Mouse (Mus musculus) C2C12 (cell line): ENCODE results near the gene Otog.

Experiments
- CTCF ChIP-seq: IDR thresholded peaks from one replicate; pipeline ENCODE4 v1.5.1; 2011; ENCODE audit not compliant: control insufficient read depth, insufficient read depth, insufficient read length
- USF1 ChIP-seq: IDR thresholded peaks from one replicate; pipeline ENCODE4 v1.6.1; 2011; ENCODE audit warnings: low read depth, mild to moderate bottlenecking, control low read depth, moderate library complexity

GRCm38 (mm10) chr7:46285161-46285839 is 44.5 kb downstream of the Otog start:
- no peak for TF ChIP-seq CTCF
- no peak for TF ChIP-seq USF1
